Mouse (Mus musculus) testis, adult 2 months (tissue): ENCODE measurements around the gene Pskh1. TPM values are rescaled to one million over a fixed set of nuclear protein-coding genes. Genes with fewer than 3 reads are reported as not detected.
A peak's percentile ranks its signal among the peaks of the same experiment; 100 is the strongest.

Experiments used
- H3K27ac ChIP-seq: fragments of 200-500 bp; 2 replicates; pipeline ENCODE4 v1.5.1; 2012; ENCODE audit warnings: low read depth, low read length; ENCODE audit not compliant: control insufficient read depth, insufficient read depth
- H3K27me3 ChIP-seq: fragments of 200-500 bp; 2 replicates; pipeline ENCODE4 v1.6.1; 2012; ENCODE audit warnings: mild to moderate bottlenecking, low read length, moderate library complexity; ENCODE audit not compliant: control insufficient read depth, insufficient read depth
- H3K36me3 ChIP-seq: fragments of 200-500 bp; 2 replicates; pipeline ENCODE4 v1.6.1; 2012; ENCODE audit warnings: mild to moderate bottlenecking, low read length; ENCODE audit not compliant: control insufficient read depth, insufficient read depth
- H3K4me1 ChIP-seq: fragments of 200-500 bp; 2 replicates; pipeline ENCODE4 v1.6.1; 2012; ENCODE audit warnings: low read length; ENCODE audit not compliant: control insufficient read depth, insufficient read depth
- H3K4me3 ChIP-seq: fragments of 200-500 bp; 2 replicates; pipeline ENCODE4 v1.5.1; 2012; ENCODE audit warnings: low read depth, mild to moderate bottlenecking, low read length, moderate library complexity, mixed read lengths; ENCODE audit not compliant: control insufficient read depth
- CTCF ChIP-seq: fragments of 200-500 bp; IDR thresholded peaks from 2 replicates; pipeline ENCODE4 v1.5.1; 2012; ENCODE audit warnings: low read depth, mild to moderate bottlenecking, inconsistent platforms, low read length, moderate library complexity; ENCODE audit not compliant: control insufficient read depth, insufficient read depth, insufficient replicate concordance
- POLR2A ChIP-seq: fragments of 200-500 bp; IDR thresholded peaks from 2 replicates; pipeline ENCODE4 v1.6.1; 2012; ENCODE audit warnings: low read depth, mild to moderate bottlenecking, inconsistent platforms, low read length, moderate library complexity; ENCODE audit not compliant: control insufficient read depth
- polyA plus RNA-seq: library from polyadenylated mRNA; depleted of rRNA; stranded (reverse); fragments of >200 nt; gene quantifications from 2 replicates; pipeline ENCODE4 v1.2.3, GENCODE M21; 2012

The Pskh1 gene
- polyA plus RNA-seq, 1 experiment, result 19.4 TPM

GRCm38 (mm10) chr8:105855248-105856167 is 44.7 kb upstream of the Pskh1 start:
- Histone ChIP-seq H3K27me3 (no peaks in the 10 kb centered on the region), H3K4me3 (peak overlapping the region; percentile 94), H3K4me1 (peaks cover 12% of the 10 kb centered on the region), H3K36me3 (no peaks in the 10 kb centered on the region), H3K27ac (peak overlapping the region; percentile 92)
- TF ChIP-seq POLR2A, result 0 out of 2 replicates have a peak, but pooled peaks have one; percentile 16
- no peak for TF ChIP-seq CTCF

GRCm38 (mm10) chr8:105856168-105856835 is 43.9 kb upstream of the Pskh1 start:
- no peak for TF ChIP-seq POLR2A
- no peak for TF ChIP-seq CTCF
- no peak overlapping the region for H3K27ac ChIP-seq
- H3K27me3 ChIP-seq, result no peaks in the 10 kb centered on the region
- H3K36me3 ChIP-seq, result no peaks in the 10 kb centered on the region
- peak overlapping the region; percentile 94 for H3K4me3 ChIP-seq
- peaks cover 10% of the 10 kb centered on the region for H3K4me1 ChIP-seq

GRCm38 (mm10) chr8:105858495-105858894 is 41.7 kb upstream of the Pskh1 start:
- Histone ChIP-seq H3K36me3 (no peaks in the 10 kb centered on the region), H3K27ac (no peak overlapping the region), H3K4me1 (peaks cover 10% of the 10 kb centered on the region), H3K27me3 (no peaks in the 10 kb centered on the region), H3K4me3 (no peak overlapping the region)
- TF ChIP-seq POLR2A, result no peak
- TF ChIP-seq CTCF, result no peak

- H3K27me3 ChIP-seq, result no peaks in the 10 kb centered on the region
- peaks cover 9% of the 10 kb centered on the region for H3K4me1 ChIP-seq
- H3K36me3 ChIP-seq, result no peaks in the 10 kb centered on the region
- TF ChIP-seq CTCF, result no peak
- TF ChIP-seq POLR2A, result no peak
- H3K4me3 ChIP-seq, result no peak overlapping the region
- H3K27ac ChIP-seq, result no peak overlapping the region
Observed at GRCm38 (mm10) chr8:105859314-105859713, 40.9 kb upstream of the Pskh1 start.

- H3K27ac ChIP-seq, result peak within 1 kb of the TSS; percentile 87
- no peaks in the 10 kb centered on the region for H3K27me3 ChIP-seq
- peak; percentile 71 for TF ChIP-seq POLR2A
- no peak for TF ChIP-seq CTCF
- no peaks in the 10 kb centered on the region for H3K36me3 ChIP-seq
- H3K4me1 ChIP-seq, result peaks cover 8% of the 10 kb centered on the region
- peak within 1 kb of the TSS; percentile 88 for H3K4me3 ChIP-seq
Observed at GRCm38 (mm10) chr8:105860143-105860981, 39.9 kb upstream of the Pskh1 start, which contains the start of gene Nutf2. TSS of gene Nutf2 (plus strand) at chr8:105860580.

GRCm38 (mm10) chr8:105861951-105862350 is 38.3 kb upstream of the Pskh1 start:
- Histone ChIP-seq H3K4me1 (peaks cover 2% of the 10 kb centered on the region), H3K36me3 (no peaks in the 10 kb centered on the region), H3K27me3 (no peaks in the 10 kb centered on the region)

More at GRCm38 (mm10) chr8:105861951-105862350, 38.3 kb upstream of the Pskh1 start:
- H3K4me3 ChIP-seq, result no peak overlapping the region
- H3K27ac ChIP-seq, result no peak overlapping the region
- TF ChIP-seq POLR2A, result no peak
